Mouse (Mus musculus): ENCODE measurements at regions not wholly inside any gene's neighbourhood (a gene's known extent, or its start where the extent isn't known, plus 50 kb on each side); places are given as distances from the start of the nearest gene placed in this dataset.
A peak's percentile ranks its signal among the peaks of the same experiment; 100 is the strongest.

DNA sequence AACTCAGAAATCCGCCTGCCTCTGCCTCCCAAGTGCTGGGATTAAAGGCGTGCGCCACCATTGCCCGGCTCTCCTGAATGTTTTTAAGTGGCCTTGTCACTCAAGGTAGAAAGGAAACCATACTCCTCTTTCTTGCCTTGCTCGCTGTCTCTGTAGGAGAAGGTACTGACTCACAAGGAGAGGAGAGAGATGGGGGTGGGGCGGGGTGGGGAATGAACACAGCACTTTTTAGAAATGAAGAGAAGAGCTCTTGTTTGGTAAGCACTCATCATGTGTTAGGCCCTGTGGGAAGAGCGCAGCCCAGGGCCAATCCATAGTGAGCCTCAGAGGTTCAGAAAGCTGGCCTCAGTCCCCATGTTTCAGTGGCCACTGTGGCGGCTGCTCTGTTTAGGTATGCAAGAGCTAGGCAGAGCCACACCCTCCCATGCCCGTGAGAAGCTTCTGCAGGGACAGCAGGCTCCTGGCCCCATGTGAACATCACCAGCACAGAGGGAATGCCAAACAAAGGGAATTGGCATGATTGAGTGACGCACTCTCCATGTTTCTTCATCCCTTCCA, 1225.9 kb upstream of the A1bg start:
- Histone ChIP-seq H3K4me1 (replicated peaks; ENCODE audit: control insufficient read depth, insufficient read depth, low read length) (no peaks in the 10 kb centered on the region), H3K9ac (ENCODE audit: low read length) (no peak overlapping the region), H3K4me2 (ENCODE audit: low read depth, low read length) (no peak overlapping the region), H3K36me3 (ENCODE audit: control insufficient read depth, insufficient read depth, low read length) (no peaks in the 10 kb centered on the region), H3K4me3 (ENCODE audit: low read length) (no peak overlapping the region), H3K27ac (ENCODE audit: low read length) (no peak overlapping the region), H3K9me3 (ENCODE audit: control insufficient read depth, low read length) (no peaks in the 10 kb centered on the region), H3K27me3 (ENCODE audit: control insufficient read depth, insufficient read depth, low read depth, low read length) (no peaks in the 10 kb centered on the region)
- WGBS, result 82% methylated on average over 10 of the region's 10 CpGs
- ATAC-seq (ENCODE audit: low read depth), result no peak

DNA sequence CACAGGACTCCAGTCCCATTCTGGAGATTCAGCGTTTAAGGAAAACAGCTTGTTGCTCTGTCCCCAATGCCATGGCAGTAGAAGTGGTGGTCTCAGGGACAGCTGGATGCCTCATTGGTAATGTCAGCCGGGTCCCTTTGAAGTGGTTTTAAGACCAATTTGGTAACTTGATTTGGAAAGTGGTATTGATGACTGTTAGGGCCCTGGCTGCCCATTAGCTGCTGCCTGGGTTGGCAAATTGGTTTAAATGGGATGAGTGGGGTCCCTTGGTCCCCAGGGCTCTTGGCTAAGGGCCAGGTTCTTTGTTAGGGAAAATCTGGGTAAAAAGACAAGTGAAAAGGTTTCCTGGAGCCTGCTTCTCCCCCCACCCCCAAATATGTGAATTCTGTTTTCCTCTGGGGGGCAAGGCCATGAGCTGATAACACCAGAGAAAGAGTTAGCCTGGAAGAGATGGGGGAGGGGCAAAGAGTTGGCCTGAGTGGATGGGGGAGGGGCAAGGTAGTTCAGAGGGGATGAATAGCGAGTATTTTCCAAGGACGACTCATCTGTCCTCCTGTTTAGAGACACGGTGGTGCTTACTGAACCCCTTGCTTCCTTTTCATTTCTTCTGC, 1224.6 kb upstream of the A1bg start:
- ATAC-seq (ENCODE audit: low read depth), result no peak
- Histone ChIP-seq H3K27me3 (ENCODE audit: control insufficient read depth, insufficient read depth, low read depth, low read length) (no peaks in the 10 kb centered on the region), H3K9me3 (ENCODE audit: control insufficient read depth, low read length) (no peaks in the 10 kb centered on the region), H3K9ac (ENCODE audit: low read length) (no peak overlapping the region), H3K36me3 (ENCODE audit: control insufficient read depth, insufficient read depth, low read length) (no peaks in the 10 kb centered on the region), H3K27ac (ENCODE audit: low read length) (no peak overlapping the region), H3K4me3 (ENCODE audit: low read length) (no peak overlapping the region), H3K4me1 (replicated peaks; ENCODE audit: control insufficient read depth, insufficient read depth, low read length) (no peaks in the 10 kb centered on the region), H3K4me2 (ENCODE audit: low read depth, low read length) (no peak overlapping the region)
- WGBS, result 45% methylated on average over 5 of the region's 5 CpGs

DNA sequence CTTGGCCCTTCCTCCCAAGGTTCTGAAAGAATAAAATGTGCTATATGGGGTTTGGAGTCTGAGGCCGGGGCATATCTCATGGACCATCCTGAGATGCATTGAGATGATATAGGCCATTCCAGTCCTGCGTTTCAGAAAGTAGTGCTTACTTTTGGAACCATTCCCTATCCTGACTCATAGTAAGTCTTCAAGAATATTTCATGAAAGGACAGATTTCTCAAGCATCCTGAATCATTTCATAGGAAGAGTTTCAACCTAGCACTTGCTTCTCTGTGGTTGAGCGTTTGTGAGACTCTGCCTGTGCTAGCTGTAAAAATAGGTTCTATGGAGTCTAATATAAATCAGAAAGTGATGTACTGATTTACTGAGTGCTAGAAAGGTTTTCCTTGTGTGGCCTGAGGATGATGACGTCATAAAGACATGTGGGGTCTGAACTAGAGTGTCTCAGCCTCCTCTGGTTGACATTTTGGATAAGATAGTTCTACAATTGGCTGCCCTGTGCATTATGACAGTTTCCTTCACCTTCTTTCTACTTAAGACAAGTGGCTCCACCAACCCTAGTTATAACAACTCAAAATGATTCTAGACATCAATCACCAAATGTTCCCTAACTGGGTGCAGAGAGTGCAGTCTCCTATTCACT, 1223.0 kb upstream of the A1bg start:
- Histone ChIP-seq H3K4me3 (ENCODE audit: low read length) (no peak overlapping the region), H3K9ac (ENCODE audit: low read length) (no peak overlapping the region), H3K9me3 (ENCODE audit: control insufficient read depth, low read length) (no peaks in the 10 kb centered on the region), H3K36me3 (ENCODE audit: control insufficient read depth, insufficient read depth, low read length) (no peaks in the 10 kb centered on the region), H3K27me3 (ENCODE audit: control insufficient read depth, insufficient read depth, low read depth, low read length) (no peaks in the 10 kb centered on the region), H3K4me2 (ENCODE audit: low read depth, low read length) (no peak overlapping the region), H3K27ac (ENCODE audit: low read length) (no peak overlapping the region), H3K4me1 (replicated peaks; ENCODE audit: control insufficient read depth, insufficient read depth, low read length) (no peaks in the 10 kb centered on the region)
- no peak for ATAC-seq (ENCODE audit: low read depth)
- 81% methylated on average over 4 of the region's 4 CpGs for WGBS

DNA sequence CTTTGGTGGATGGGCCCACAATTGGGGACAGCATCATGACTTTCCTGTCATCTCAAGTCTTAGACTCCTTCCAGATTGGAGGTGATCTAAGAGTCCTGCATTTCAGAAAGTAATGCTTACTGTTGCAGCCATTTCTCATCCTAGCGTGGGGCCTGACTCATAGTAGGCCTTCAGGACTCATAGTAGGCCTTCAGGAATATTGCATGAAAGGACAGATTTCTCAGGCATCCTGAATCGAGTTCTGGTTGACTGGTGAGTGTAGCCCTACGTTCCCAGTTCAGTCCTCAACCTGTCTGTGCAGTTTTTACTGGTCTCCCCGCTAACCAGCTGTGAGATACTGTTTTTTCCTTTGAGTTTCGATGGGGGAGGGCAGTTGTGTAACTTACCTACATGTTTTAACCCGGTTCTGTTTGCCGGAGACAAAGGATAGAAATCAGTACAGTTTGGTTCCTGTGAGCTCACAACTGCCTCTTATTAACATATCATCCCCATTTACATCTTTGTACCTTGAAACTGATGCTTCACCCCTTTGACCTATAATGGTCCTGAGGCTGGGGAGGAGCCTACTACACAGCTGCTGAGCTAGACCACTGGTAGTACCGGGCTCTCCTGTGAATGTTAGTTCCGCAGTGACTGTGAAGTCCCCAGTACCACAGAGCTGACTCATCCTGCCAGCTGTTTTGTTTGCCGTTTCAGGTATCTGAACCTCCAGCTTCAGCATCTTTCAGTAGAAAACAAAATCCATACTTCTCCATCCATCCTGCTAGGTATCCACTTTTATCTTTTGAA, 1222.2 kb upstream of the A1bg start:
- ATAC-seq (ENCODE audit: low read depth), result no peak
- Histone ChIP-seq H3K27me3 (ENCODE audit: control insufficient read depth, insufficient read depth, low read depth, low read length) (no peaks in the 10 kb centered on the region), H3K27ac (ENCODE audit: low read length) (no peak overlapping the region), H3K4me1 (replicated peaks; ENCODE audit: control insufficient read depth, insufficient read depth, low read length) (no peaks in the 10 kb centered on the region), H3K36me3 (ENCODE audit: control insufficient read depth, insufficient read depth, low read length) (no peaks in the 10 kb centered on the region), H3K4me3 (ENCODE audit: low read length) (no peak overlapping the region), H3K9me3 (ENCODE audit: control insufficient read depth, low read length) (no peaks in the 10 kb centered on the region), H3K4me2 (ENCODE audit: low read depth, low read length) (no peak overlapping the region), H3K9ac (ENCODE audit: low read length) (no peak overlapping the region)
- 87% methylated on average over 10 of the region's 10 CpGs for WGBS

DNA sequence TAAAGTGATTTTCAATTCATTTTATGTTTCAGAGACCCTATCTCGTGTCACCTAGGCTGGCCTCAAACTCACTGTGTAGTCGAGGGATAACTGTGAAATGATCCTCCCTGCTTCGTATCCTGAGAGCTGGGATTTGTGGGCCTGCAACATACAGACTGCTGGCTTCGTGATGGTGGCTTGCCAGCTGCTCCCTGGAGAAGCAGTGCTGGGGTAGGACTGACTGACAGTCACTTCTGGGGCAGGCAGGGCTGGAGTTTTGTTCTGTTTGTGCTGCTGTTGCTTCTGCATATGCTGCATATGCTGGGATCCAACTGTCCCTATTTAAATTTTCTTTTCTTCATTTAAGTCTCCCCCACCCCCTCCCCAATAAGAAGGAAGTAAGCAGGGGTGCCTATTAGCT, 1217.0 kb upstream of the A1bg start:
- Histone ChIP-seq H3K9ac (ENCODE audit: low read length) (no peak overlapping the region), H3K4me3 (ENCODE audit: low read length) (no peak overlapping the region), H3K4me2 (ENCODE audit: low read depth, low read length) (no peak overlapping the region), H3K4me1 (replicated peaks; ENCODE audit: control insufficient read depth, insufficient read depth, low read length) (peaks cover 12% of the 10 kb centered on the region), H3K27ac (ENCODE audit: low read length) (no peak overlapping the region), H3K27me3 (ENCODE audit: control insufficient read depth, insufficient read depth, low read depth, low read length) (no peaks in the 10 kb centered on the region), H3K9me3 (ENCODE audit: control insufficient read depth, low read length) (no peaks in the 10 kb centered on the region), H3K36me3 (ENCODE audit: control insufficient read depth, insufficient read depth, low read length) (no peaks in the 10 kb centered on the region)
- ATAC-seq (ENCODE audit: low read depth), result no peak
- WGBS, result 57% methylated on average over 4 of the region's 4 CpGs

DNA sequence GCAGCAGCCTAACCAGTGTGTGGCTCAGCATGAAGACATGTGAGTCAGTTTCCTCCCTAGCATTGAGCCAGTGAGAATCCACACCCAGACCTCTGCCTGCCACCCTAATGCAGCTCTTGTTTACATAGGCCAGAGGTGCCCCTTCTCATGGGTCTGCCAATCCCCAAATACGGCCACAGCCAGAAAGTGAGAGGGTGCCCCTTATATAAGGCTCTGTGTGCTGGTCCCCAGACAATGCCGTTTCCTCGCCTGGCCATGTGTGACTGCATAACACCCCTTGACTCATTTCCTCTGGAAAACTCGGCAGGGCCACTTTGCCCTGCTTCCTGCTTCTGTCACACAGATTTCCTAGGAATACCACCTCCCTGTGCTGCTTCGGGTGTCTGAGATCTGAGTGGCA, 1216.4 kb upstream of the A1bg start:
- 45% methylated on average over 5 of the region's 5 CpGs for WGBS
- H3K4me1 ChIP-seq (replicated peaks; ENCODE audit: control insufficient read depth, insufficient read depth, low read length), result peaks cover 12% of the 10 kb centered on the region
- H3K4me3 ChIP-seq (ENCODE audit: low read length), result no peak overlapping the region
- no peak overlapping the region for H3K27ac ChIP-seq (ENCODE audit: low read length)
- H3K4me2 ChIP-seq (ENCODE audit: low read depth, low read length), result no peak overlapping the region
- no peaks in the 10 kb centered on the region for H3K27me3 ChIP-seq (ENCODE audit: control insufficient read depth, insufficient read depth, low read depth, low read length)
- no peak overlapping the region for H3K9ac ChIP-seq (ENCODE audit: low read length)
- peak; percentile 65; the same call in 1 of the 2 replicates for ATAC-seq (ENCODE audit: low read depth)
- H3K9me3 ChIP-seq (ENCODE audit: control insufficient read depth, low read length), result no peaks in the 10 kb centered on the region
- H3K36me3 ChIP-seq (ENCODE audit: control insufficient read depth, insufficient read depth, low read length), result no peaks in the 10 kb centered on the region

DNA sequence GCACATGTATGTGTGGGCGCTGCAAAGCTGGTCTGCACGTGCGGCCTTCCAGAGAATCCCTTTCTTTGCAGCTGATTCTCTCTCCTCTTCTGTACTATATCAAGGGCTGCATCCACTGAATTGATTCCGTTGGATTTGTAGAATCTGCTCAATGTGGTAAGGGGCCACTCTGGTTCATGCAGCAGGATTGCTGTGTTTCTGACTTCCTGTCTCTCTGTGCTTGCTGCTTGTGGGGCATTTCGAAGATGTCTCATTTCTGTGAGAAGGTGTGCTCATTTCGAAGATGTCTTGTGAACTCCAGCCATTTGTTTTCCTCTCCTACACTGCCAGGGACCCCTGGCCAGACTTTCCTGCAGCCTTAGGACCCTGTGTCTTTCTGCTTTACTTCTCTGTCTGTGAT, 1215.9 kb upstream of the A1bg start:
- ATAC-seq (ENCODE audit: low read depth), result no peak
- Histone ChIP-seq H3K27me3 (ENCODE audit: control insufficient read depth, insufficient read depth, low read depth, low read length) (no peaks in the 10 kb centered on the region), H3K9me3 (ENCODE audit: control insufficient read depth, low read length) (no peaks in the 10 kb centered on the region), H3K4me3 (ENCODE audit: low read length) (no peak overlapping the region), H3K4me2 (ENCODE audit: low read depth, low read length) (no peak overlapping the region), H3K27ac (ENCODE audit: low read length) (no peak overlapping the region), H3K9ac (ENCODE audit: low read length) (no peak overlapping the region), H3K36me3 (ENCODE audit: control insufficient read depth, insufficient read depth, low read length) (no peaks in the 10 kb centered on the region), H3K4me1 (replicated peaks; ENCODE audit: control insufficient read depth, insufficient read depth, low read length) (peaks cover 12% of the 10 kb centered on the region)
- 83% methylated on average over 6 of the region's 6 CpGs for WGBS

DNA sequence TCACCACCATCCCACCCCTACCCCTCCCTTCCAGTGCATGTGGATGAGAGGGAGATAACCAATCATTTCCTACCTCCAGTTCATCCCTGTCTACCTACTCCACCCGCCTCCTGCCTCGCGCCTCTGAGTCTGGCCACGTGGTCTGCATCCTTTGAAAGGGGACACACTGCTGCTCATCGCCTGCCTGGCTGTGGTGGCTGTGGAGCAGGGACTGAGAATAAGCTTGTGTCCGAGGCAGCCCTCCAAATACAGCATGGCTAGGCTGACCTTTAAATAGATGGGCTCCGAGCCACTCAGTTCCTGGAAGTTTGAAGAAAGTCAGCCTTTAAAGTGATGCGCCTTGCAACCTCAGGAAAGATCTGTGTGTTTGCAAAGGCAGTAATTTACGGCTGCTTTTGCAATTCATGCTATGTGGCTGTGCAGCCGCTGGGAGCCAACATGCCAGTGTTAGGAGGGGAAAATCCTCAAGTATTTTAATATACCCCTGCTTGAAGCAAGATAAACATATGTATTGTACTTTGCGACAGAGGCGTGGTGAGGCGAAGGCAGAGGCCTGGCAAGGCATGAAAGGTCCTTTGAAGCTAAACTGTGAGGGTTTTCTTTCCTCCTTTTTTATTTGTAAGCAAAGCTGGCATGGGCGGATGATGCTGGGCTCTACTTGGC, 1214.3 kb upstream of the A1bg start:
- Histone ChIP-seq H3K27me3 (ENCODE audit: control insufficient read depth, insufficient read depth, low read depth, low read length) (no peaks in the 10 kb centered on the region), H3K4me2 (ENCODE audit: low read depth, low read length) (no peak overlapping the region), H3K36me3 (ENCODE audit: control insufficient read depth, insufficient read depth, low read length) (no peaks in the 10 kb centered on the region), H3K4me3 (ENCODE audit: low read length) (no peak overlapping the region), H3K27ac (ENCODE audit: low read length) (peak overlapping the region; percentile 8; the same call in 1 of the 2 replicates), H3K4me1 (replicated peaks; ENCODE audit: control insufficient read depth, insufficient read depth, low read length) (peaks cover 19% of the 10 kb centered on the region), H3K9ac (ENCODE audit: low read length) (no peak overlapping the region), H3K9me3 (ENCODE audit: control insufficient read depth, low read length) (no peaks in the 10 kb centered on the region)
- 45% methylated on average over 14 of the region's 14 CpGs for WGBS
- peak; percentile 60; the same call in 1 of the 2 replicates for ATAC-seq (ENCODE audit: low read depth)

DNA sequence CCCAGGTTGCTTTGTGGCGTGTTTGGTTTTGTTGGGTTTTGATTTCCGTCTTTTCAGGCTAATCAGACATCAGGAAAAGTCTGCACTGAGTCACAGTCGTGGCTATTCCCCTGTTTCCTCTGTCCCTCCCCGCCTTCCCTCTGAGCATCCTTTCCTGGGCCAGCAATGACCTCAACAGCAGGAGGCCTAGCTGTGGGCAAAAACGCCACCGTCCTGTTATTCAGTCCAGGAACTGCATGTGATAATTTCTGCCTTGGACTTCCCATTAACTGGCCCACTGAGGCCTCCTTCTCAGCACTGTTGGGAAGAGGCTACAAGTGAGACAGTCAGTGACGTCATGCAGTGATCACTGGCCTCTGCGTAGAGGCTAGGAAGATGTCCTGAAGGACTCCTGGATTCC, 1212.0 kb upstream of the A1bg start:
- Histone ChIP-seq H3K9ac (ENCODE audit: low read length) (no peak overlapping the region), H3K27ac (ENCODE audit: low read length) (no peak overlapping the region), H3K4me2 (ENCODE audit: low read depth, low read length) (no peak overlapping the region), H3K4me1 (replicated peaks; ENCODE audit: control insufficient read depth, insufficient read depth, low read length) (peaks cover 19% of the 10 kb centered on the region), H3K4me3 (ENCODE audit: low read length) (no peak overlapping the region), H3K36me3 (ENCODE audit: control insufficient read depth, insufficient read depth, low read length) (no peaks in the 10 kb centered on the region), H3K27me3 (ENCODE audit: control insufficient read depth, insufficient read depth, low read depth, low read length) (no peaks in the 10 kb centered on the region), H3K9me3 (ENCODE audit: control insufficient read depth, low read length) (no peaks in the 10 kb centered on the region)
- no peak for ATAC-seq (ENCODE audit: low read depth)
- WGBS, result 79% methylated on average over 8 of the region's 8 CpGs

Measured in lung, embryonic 16.5 days (tissue).